Mouse (Mus musculus) brain, embryonic 14.5 days (tissue): ENCODE data around the gene Mapk8ip1. TPM values are rescaled to one million over a fixed set of nuclear protein-coding genes. Genes with fewer than 3 reads are reported as not detected.

Experiments
- DNase-seq: peaks from one replicate; pipeline ENCODE4 v3.0.0-alpha.2; 2011; ENCODE audit warnings: low read depth
- CTCF ChIP-seq: fragments of 200-500 bp; IDR thresholded peaks from 2 replicates; pipeline ENCODE4 v1.5.1; 2012; ENCODE audit warnings: inconsistent platforms, mild to moderate bottlenecking, moderate library complexity, borderline replicate concordance; ENCODE audit not compliant: insufficient read depth, insufficient read length; ENCODE audit errors: extremely low read depth
- POLR2A ChIP-seq: fragments of 200-500 bp; IDR thresholded peaks from 2 replicates; pipeline ENCODE4 v1.6.1; 2012; ENCODE audit warnings: mild to moderate bottlenecking, inconsistent platforms, borderline replicate concordance; ENCODE audit not compliant: poor library complexity, insufficient read depth, insufficient read length, severe bottlenecking; ENCODE audit errors: extremely low read depth
- polyA plus RNA-seq: library from polyadenylated mRNA; depleted of rRNA; stranded (reverse); fragments of >200 nt; gene quantifications from 2 replicates; pipeline ENCODE4 v1.2.3, GENCODE M21; 2012

The Mapk8ip1 gene
- polyA plus RNA-seq, 1 experiment: 214 TPM

DNA sequence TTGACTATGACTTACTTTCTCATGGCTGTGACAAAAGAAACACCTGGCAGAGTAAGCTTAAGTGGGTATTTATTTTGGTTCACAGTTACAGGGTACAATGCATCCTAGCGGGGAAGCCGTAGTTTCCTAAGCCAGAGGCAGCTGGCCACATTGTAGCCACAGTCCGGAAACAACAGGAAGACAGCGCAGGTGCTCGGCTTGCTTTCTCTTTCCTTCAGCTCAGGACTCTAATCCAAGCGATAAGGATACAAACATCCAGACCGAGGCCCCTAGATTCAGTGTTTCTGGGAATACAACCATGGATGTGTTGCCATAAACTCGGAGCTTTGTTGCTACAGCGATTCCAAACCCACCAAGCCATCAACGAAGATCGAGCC is 27.6 kb downstream of the Mapk8ip1 start:
- no peak for DNase-seq
- no peak for TF ChIP-seq POLR2A
- TF ChIP-seq CTCF: no peak

DNA sequence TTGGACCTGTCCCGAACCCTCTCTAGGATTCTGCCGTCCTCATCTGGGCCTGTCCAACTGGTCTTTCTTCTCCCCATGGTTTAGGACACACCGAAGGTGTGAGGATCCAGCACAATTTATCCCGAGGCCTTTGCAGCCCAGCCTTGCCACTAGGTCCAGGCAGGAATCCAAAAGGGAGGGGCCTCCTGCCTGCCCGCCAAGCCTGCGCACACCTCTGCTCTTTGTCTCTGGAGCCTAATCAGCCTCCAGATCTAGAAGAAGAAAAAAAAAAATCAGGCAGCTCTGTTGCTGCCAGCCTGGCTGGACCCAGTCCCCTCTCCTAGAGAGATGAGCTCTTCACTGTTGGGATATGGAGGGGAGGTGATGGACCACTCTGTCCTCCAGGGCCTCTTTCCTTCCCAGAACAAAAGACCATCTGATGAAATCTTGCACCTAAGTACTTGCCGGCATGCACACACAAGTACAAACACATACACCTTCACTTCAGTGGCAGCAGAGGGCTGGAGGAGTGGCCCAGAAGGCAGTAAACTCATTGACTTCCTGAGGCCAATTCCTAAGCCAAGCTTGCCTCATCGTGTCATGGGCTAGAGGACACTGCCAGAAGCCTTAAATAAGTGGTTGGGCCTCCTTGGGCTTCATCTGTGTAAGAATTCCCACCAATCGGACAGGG is 28.2 kb downstream of the Mapk8ip1 start:
- peak; percentile 74 for DNase-seq
- TF ChIP-seq POLR2A (no peak), CTCF (no peak)

DNA sequence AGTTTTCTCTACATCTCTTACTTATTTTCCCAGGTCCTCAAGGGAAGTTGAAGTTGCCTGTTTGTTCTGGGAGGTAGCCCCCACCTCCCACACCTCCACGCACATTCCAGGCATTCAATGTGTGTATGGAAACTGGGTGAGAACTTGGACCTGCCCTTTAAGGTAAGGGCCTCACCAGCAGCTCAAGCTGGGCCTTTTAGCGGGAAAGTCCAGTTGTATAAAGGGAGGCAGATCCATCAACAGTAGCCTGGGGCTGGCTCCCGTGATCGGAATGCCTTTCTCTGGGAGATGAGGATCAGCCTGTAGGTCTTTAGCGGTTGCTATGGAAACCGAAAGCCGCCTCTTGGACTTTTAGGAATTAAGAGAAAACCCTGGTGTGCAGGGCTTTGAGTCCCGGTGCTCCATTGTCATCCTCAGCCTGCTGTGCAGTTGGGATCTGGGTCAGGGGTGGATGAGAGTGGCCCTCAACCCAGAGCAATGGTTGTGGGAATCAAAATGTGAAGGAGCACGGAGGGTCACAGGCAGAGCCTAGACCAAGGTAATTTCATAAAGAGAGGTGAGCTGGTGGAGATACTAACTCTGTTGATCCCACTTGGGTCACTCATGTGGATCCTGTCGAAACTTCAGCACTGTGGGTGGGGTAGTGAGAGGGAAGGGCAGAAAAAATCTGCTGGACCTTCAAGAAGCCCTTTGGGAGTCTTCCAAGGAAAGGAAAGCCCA is 28.9 kb downstream of the Mapk8ip1 start:
- TF ChIP-seq POLR2A (no peak), CTCF (no peak)
- DNase-seq: peak; percentile 72

DNA sequence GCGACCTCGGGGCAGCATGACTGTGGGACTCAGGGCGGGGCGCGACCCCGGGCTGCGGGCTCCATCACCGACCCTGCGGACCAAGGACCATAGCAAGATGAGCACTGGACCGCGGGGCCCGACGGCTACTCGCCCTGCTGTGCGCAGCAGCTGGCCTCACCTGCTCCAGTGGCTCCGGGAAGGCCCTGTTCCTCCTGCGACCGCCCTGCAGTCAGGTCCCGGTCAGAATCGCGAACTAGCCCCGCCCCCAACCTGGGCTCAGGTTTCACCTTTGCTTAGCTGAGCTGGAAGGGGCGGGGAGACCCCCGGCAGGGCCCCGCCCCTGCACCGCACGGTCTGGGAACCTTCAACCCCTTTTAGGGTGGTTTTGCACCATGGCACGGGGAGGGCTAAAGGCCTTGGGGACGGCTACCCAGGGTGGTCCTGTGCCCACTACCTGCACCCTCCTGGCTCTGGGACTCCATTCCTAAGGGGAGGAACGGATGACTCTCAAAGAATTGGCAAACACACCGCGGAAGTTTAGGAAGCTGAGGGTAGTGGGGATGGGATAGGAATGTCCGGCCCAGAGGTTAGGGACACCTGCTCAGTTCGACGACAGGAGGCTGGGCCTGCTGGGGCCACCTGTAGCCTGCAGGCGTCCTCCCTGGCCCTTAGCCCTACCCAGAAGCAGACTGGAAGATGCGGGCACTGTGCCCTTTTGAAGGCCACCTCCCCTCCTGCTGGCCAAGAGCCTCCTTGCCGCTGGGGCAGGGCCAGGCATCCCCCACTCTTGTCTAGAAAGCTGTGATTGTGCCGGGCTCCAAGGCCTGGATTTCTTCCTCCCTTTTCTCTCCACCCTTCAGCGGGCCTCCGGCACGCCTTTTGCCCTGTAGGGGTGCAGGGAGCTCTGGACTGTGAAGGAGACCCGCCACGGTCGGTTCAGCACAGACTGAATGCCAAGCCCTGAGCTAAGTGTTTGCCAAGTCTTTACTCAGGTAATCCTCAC is 29.9 kb downstream of the Mapk8ip1 start:
- TF ChIP-seq POLR2A (no peak), CTCF (no peak)
- DNase-seq: peak; percentile 57

DNA sequence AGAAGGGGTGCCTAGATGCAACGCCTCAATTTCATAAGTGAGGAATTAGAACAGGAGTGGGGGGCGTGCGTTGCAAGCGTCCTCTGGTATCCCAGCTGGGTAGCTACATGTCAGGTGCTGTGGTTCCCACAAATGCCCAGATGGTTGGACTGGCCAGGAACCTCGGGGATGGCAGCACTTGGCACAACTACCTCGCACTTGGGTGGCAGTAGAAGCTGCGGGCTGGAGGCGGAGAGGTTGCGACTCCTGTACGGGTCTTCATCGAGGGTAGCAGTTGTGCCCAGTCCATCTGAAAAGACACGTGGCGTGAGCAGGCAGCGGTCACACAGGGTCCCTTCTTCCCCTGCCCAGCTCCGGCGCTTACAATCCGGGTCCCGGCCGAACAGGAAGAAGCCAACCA is 30.7 kb downstream of the Mapk8ip1 start:
- DNase-seq: peak; percentile 19
- TF ChIP-seq POLR2A (no peak), CTCF (no peak)

DNA sequence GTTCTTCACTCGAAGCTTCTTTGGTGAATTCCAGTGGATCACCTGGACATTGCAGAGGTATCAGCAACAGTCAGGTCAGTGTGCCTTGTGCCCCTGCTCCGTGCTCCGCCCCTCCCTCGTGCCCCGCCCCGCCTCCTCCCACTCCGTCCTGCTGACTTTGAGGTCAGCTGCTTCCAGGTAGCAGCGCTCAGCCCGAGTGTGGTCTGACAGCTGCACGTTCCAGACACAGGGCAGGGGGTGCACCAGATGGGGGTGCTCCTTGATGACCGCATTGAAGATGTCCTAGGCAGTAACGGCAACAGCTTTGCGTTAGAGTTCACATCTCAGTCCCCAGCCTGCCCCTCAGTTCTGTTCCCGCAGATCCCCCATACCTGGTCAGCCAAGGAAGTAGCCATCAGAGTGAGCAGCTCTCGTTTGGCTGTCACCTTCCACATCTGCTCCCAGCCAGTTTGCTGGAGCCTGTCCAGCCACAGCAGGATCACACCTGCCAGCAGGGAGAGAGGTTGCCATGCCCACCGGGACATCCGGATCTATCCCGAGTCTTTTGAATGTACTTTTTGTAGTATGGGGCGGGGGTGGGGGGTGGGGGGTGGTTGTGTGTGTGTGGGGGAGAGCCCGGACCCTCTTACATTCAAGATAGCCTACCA is 33.6 kb downstream of the Mapk8ip1 start:
- TF ChIP-seq POLR2A (no peak), CTCF (no peak)
- no peak for DNase-seq

DNA sequence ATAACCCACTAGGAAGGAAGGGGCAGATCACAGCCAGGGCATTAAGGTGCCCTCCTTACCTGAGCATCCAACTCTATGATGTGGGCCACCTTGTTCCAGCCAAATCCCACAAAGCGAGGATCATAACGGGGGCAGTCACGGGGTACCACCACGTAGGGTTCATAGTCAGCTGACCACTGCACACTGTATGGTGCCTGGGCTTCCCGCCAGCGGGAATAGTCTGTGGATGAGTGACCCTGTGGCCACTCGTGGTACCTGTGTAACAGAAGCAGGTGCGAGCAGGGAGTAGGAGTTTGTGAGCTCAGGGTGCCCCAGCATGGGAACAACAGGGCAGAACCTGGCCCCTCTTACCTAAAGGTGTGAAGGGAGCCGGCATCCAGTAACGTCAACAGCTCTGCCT is 35.5 kb downstream of the Mapk8ip1 start:
- DNase-seq: no peak
- TF ChIP-seq POLR2A: no peak
- TF ChIP-seq CTCF: no peak

GRCm38 (mm10) chr2:92364086-92364485 is 37.0 kb downstream of the Mapk8ip1 start:
- TF ChIP-seq POLR2A (no peak), CTCF (no peak)
- DNase-seq: no peak

- no peak for TF ChIP-seq CTCF
- no peak for DNase-seq
Observed at GRCm38 (mm10) chr2:92362571-92363228, 38.4 kb downstream of the Mapk8ip1 start.

DNA sequence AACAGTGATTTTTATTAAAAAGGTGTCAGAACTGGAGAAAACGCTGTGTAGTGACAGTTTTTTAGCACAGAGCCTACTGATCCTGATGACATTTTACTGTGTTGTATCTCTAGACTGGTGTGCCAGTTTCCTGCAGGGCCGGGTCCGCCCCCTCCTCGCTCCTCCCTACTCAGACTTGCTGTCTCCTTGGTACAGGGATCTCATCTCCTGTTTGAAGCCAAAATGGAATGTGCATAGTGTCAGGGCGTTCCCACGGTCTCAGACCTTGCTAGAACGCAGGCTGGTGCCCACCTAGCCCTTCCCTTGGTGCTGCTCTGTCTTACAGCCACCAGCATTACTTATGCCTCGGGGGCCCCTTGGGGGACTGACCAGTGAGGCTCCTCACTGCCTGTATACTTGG is 39.3 kb downstream of the Mapk8ip1 start:
- no peak for TF ChIP-seq POLR2A
- no peak for DNase-seq
